Mouse (Mus musculus): ENCODE measurements around the gene Thy1. TPM values are rescaled to one million over a fixed set of nuclear protein-coding genes. Genes with fewer than 3 reads are reported as not detected.
A peak's percentile ranks its signal among the peaks of the same experiment; 100 is the strongest.

The Thy1 gene
- total RNA-seq, 2 experiments from 2014 or later: 35.5 to 45.4 TPM

GRCm38 (mm10) chr9:44031946-44032345 lies 11.2 kb upstream of the Thy1 start:
- intact Hi-C loops (cut with DNase I; ENCODE audit: low total_unique reads): no loop called here
- DNase-seq: no peak

DNA sequence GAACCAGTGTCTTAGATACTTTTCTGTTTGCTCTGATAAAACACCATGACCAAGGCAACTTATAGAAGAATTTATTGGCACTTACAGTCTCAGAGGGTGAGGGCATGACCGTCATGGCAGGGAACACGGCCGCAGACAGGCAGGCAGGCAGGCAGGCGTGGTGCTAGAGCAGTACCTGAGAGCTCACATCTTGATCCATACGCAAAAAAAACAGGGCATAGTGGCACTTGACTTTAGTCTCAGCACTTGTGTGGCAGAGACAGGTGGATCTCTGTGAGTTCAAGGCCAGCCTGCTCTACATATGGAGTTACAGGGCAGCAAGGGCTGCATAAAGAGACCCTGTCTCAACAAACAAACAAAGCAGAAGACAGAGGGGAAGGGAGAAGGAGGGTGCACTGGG lies 9.9 kb upstream of the Thy1 start:
- no peak for DNase-seq
- intact Hi-C loops (cut with DNase I; ENCODE audit: low total_unique reads): no loop called here

GRCm38 (mm10) chr9:44033957-44034727 lies 9.0 kb upstream of the Thy1 start:
- intact Hi-C loops (cut with DNase I; ENCODE audit: low total_unique reads): no loop called here
- no peak for DNase-seq

GRCm38 (mm10) chr9:44037106-44037505 lies 6.1 kb upstream of the Thy1 start:
- intact Hi-C loops (cut with DNase I; ENCODE audit: low total_unique reads): no loop called here
- DNase-seq: no peak

- intact Hi-C loops (cut with DNase I; ENCODE audit: low total_unique reads): no loop called here
- peak; percentile 25 for DNase-seq
Measured at GRCm38 (mm10) chr9:44041511-44042395, 1.4 kb upstream of the Thy1 start.

GRCm38 (mm10) chr9:44042396-44042680 lies 846 bp upstream of the Thy1 start:
- intact Hi-C loops (cut with DNase I; ENCODE audit: low total_unique reads): no loop called here
- no peak for DNase-seq

- DNase-seq: peak; percentile 20
Measured at GRCm38 (mm10) chr9:44043708-44044425, 683 bp downstream of the Thy1 start.

GRCm38 (mm10) chr9:44044426-44045157 lies 1.4 kb downstream of the Thy1 start:
- intact Hi-C loops (cut with DNase I; ENCODE audit: low total_unique reads): loop anchor here (5.0 kb wide), 1 partner anchor 52 kb away; no protein-coding TSS in a partner anchor

More at GRCm38 (mm10) chr9:44043708-44044425, 683 bp downstream of the Thy1 start:
- intact Hi-C loops (cut with DNase I; ENCODE audit: low total_unique reads): no loop called here

DNA sequence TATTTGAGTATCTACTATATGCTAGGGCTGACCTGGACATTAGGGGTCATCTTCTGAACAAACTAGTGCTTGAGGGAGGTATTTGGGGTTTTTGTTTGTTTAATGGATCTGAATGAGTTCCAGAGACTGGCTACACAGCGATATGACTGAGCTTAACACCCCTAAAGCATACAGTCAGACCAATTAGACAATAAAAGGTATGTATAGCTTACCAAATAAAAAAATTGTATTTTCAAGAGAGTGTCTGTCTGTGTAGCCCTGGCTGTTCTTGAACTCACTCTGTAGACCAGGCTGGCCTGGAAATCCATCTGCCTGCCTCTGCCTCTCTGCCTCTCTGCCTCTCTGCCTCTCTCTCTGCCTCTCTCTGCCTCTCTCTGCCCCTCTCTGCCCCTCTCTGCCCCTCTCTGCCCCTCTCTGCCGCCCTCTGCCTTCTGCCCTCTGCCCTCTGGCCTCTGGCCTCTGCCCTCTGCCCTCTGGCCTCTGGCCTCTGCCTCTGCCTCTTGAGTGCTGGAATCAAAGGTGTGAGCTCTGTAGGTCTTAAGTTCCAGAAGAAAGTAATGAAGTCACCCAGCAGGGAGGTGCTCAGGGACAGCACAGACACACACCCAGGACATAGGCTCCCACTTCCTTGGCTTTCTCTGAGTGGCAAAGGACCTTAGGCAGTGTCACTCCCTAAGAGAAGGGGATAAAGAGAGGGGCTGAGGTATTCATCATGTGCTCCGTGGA lies 2.1 kb downstream of the Thy1 start:
- intact Hi-C loops (cut with DNase I; ENCODE audit: low total_unique reads): loop anchor here (5.0 kb wide), 1 partner anchor 53 kb away; no protein-coding TSS in a partner anchor
- DNase-seq: no peak

More at GRCm38 (mm10) chr9:44044426-44045157, 1.4 kb downstream of the Thy1 start:
- no peak for DNase-seq

DNA sequence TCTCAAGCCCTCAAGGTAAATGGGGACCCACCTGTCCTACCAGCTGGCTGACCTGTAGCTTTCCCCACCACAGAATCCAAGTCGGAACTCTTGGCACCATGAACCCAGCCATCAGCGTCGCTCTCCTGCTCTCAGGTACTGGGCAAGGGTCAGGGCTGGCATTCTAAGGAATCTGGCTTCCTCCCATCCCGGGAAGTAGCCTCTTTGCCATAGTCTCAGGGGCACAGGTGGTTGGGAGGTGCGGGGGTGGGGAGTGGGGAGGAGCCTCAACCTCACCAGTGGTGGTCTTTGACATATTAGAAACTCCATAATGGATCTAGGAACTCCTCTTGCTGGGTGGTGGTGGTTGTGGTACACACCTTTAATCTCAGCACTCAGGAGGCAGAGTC lies 2.7 kb downstream of the Thy1 start:
- DNase-seq: no peak
- intact Hi-C loops (cut with DNase I; ENCODE audit: low total_unique reads): loop anchor here (5.0 kb wide), 1 partner anchor 54 kb away; no protein-coding TSS in a partner anchor

GRCm38 (mm10) chr9:44046426-44046825 lies 3.2 kb downstream of the Thy1 start:
- DNase-seq: no peak

GRCm38 (mm10) chr9:44047071-44047470 lies 3.9 kb downstream of the Thy1 start:
- intact Hi-C loops (cut with DNase I; ENCODE audit: low total_unique reads): loop anchor here (5.0 kb wide), 1 partner anchor 55 kb away; no protein-coding TSS in a partner anchor
- DNase-seq: no peak

More at GRCm38 (mm10) chr9:44046426-44046825, 3.2 kb downstream of the Thy1 start:
- intact Hi-C loops (cut with DNase I; ENCODE audit: low total_unique reads): loop anchor here (5.0 kb wide), 1 partner anchor 54 kb away; no protein-coding TSS in a partner anchor

GRCm38 (mm10) chr9:44047571-44048490 lies 4.6 kb downstream of the Thy1 start:
- intact Hi-C loops (cut with DNase I; ENCODE audit: low total_unique reads): loop anchor here (5.0 kb wide), 1 partner anchor 56 kb away; no protein-coding TSS in a partner anchor
- no peak for DNase-seq

GRCm38 (mm10) chr9:44048541-44049380 lies 5.6 kb downstream of the Thy1 start:
- intact Hi-C loops (cut with DNase I; ENCODE audit: low total_unique reads): loop anchor here (5.0 kb wide), 1 partner anchor 56 kb away; no protein-coding TSS in a partner anchor
- no peak for DNase-seq

DNA sequence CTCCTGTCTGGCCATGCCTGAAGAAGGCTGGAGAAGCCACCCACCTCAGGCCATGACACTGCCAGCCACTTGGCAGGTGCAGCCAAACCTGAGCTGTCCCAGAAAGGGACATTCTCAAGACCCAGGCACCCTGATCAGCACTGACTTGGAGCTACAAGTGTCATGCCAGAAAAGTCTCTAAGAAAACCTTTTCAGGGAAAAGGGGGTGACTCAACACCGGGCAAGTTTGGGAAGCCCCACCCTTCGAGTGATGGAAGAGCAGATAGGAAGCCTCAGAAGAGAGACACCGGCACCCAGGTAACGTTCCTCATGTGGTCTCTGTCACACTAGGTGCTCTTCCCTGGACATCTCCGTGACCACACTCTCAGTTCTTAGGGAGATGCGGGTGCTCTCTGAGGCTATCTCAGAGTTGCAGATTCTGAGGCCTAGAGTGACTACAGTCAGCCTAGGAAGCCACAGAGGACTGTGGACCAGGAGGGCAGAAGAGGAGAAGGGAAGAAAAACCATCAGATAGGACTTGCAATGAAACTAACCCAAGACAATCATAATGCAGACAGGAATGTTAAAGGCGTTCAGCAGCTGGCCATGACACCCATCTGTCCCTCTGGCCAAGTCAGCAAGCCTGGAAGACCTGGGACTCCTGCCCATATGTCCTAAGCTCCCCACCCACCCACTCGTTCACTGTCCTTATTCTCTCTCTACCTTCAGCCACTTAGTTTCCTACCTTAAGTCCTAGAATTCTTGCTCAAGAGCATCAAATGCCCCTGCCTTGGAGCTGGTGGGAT lies 6.4 kb downstream of the Thy1 start:
- intact Hi-C loops (cut with DNase I; ENCODE audit: low total_unique reads): loop anchor here (5.0 kb wide), 1 partner anchor 57 kb away; no protein-coding TSS in a partner anchor
- DNase-seq: no peak

DNA sequence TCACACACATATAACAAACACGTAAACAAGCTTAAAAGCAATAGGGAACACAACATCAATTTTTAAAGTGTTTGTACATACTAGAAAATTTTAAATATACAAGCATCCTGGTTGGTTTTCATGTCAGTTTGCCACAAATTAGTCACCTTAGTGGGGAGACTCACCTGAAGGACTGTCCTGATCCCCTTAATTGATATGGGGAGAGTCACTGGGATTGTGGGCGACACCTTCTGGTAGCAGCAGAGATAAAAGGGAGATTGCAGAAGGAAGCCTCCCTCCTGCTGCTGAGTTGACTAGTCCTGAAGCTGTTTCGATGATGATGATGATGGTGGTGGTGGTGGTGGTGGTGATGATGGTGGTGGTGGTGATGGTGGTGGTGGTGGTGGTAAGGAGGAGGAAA lies 9.7 kb downstream of the Thy1 start:
- intact Hi-C loops (cut with DNase I; ENCODE audit: low total_unique reads): no loop called here
- DNase-seq: no peak
